Mouse (Mus musculus) G1E (cell line): ENCODE measurements around the gene Tbc1d5. TPM values are rescaled to one million over a fixed set of nuclear protein-coding genes. Genes with fewer than 3 reads are reported as not detected.

Experiments
- ATAC-seq: 2 replicates; pipeline ENCODE4 v1.8.0; 2016; ENCODE audit warnings: mild to moderate bottlenecking; ENCODE audit not compliant: insufficient number of reproducible peaks, poor library complexity, low FRiP score, severe bottlenecking; ENCODE audit errors: extremely low read depth
- DNase-seq: peaks from one replicate; pipeline ENCODE4 v3.0.0; 2012; ENCODE audit warnings: low spot score
- H3K27me3 ChIP-seq: 2 replicates; pipeline ENCODE4 v1.6.1; 2012; ENCODE audit warnings: mild to moderate bottlenecking, low read length, inconsistent platforms; ENCODE audit not compliant: insufficient read depth
- H3K36me3 ChIP-seq: replicated peaks from 2 replicates; pipeline ENCODE3; 2012; ENCODE audit warnings: mild to moderate bottlenecking, inconsistent platforms
- H3K4me1 ChIP-seq: 2 replicates; pipeline ENCODE4 v1.6.1; 2012; ENCODE audit warnings: low read depth, low read length, inconsistent platforms, mixed read lengths; ENCODE audit not compliant: insufficient read depth
- H3K4me3 ChIP-seq: 2 replicates; pipeline ENCODE4 v1.5.1; 2012; ENCODE audit warnings: low read depth, mild to moderate bottlenecking, inconsistent platforms, low read length, moderate library complexity, mixed read lengths
- H3K9me3 ChIP-seq: replicated peaks from 2 replicates; pipeline ENCODE4 v1.6.1; 2012; ENCODE audit warnings: inconsistent platforms
- CTCF ChIP-seq: IDR thresholded peaks from 2 replicates; pipeline ENCODE4 v1.5.1; 2012; ENCODE audit warnings: low read depth, low read length, inconsistent platforms, mixed read lengths
- GATA1 ChIP-seq: IDR thresholded peaks from 2 replicates; pipeline ENCODE4 v1.6.1; 2012; ENCODE audit warnings: borderline replicate concordance, low read length, inconsistent platforms, mixed read lengths
- GATA2 ChIP-seq: IDR thresholded peaks from 2 replicates; pipeline ENCODE4 v1.6.1; 2012; ENCODE audit warnings: low read depth, low read length, inconsistent platforms, borderline replicate concordance
- POLR2AphosphoS5 ChIP-seq: IDR thresholded peaks from 2 replicates; pipeline ENCODE4 v1.6.1; 2012; ENCODE audit warnings: low read depth, low read length, inconsistent platforms; ENCODE audit not compliant: insufficient replicate concordance
- TAL1 ChIP-seq: conservative IDR thresholded peaks from 2 replicates; pipeline ENCODE4 v1.6.1; 2012; ENCODE audit warnings: low read depth, low read length, inconsistent platforms, mixed read lengths
- polyA plus RNA-seq: library from polyadenylated mRNA; stranded (reverse); fragments of >175 nt; gene quantifications from 2 replicates; pipeline ENCODE4 v1.2.3, GENCODE M21; 2012
- total RNA-seq, 2 experiments: library from RNA; stranded (forward) in 1 of 2; stranded (reverse) in 1 of 2; fragments of 200-1000 nt in 1 of 2; fragments of >200 nt in 1 of 2; fragmentation: Nextera tagmentation in 1 of 2; gene quantifications; 2 replicates each; pipeline ENCODE4 v1.2.3; 2014 to 2017

Gene Tbc1d5
- total and polyA plus RNA-seq, 3 experiments: 11.8 to 64.6 (median 21.5) TPM

- Histone ChIP-seq H3K36me3 (peaks cover 11% of the 10 kb centered on the region), H3K9me3 (no peaks in the 10 kb centered on the region), H3K4me3 (no peak overlapping the region), H3K4me1 (no peaks in the 10 kb centered on the region), H3K27me3 (no peaks in the 10 kb centered on the region)
- TF ChIP-seq TAL1 (no peak), CTCF (no peak), GATA1 (no peak), POLR2AphosphoS5 (no peak), GATA2 (no peak)
- no peak for ATAC-seq
- DNase-seq: no peak
Observed at GRCm38 (mm10) chr17:50889475-50889874, 289.7 kb downstream of the Tbc1d5 start.

GRCm38 (mm10) chr17:50879910-50880309 lies 299.2 kb downstream of the Tbc1d5 start:
- H3K36me3 ChIP-seq: peaks cover 2% of the 10 kb centered on the region
- TF ChIP-seq GATA2 (no peak), POLR2AphosphoS5 (no peak), TAL1 (no peak), GATA1 (no peak), CTCF (no peak)

GRCm38 (mm10) chr17:50876451-50876850 lies 302.7 kb downstream of the Tbc1d5 start:
- no peaks in the 10 kb centered on the region for H3K27me3 ChIP-seq
- TF ChIP-seq CTCF (no peak), GATA2 (no peak), POLR2AphosphoS5 (no peak), GATA1 (no peak), TAL1 (no peak)
- no peak overlapping the region for H3K4me3 ChIP-seq
- no peaks in the 10 kb centered on the region for H3K9me3 ChIP-seq
- no peak for ATAC-seq
- H3K36me3 ChIP-seq: peaks cover 2% of the 10 kb centered on the region
- DNase-seq: no peak
- H3K4me1 ChIP-seq: no peaks in the 10 kb centered on the region

More at GRCm38 (mm10) chr17:50879910-50880309, 299.2 kb downstream of the Tbc1d5 start:
- ATAC-seq (no peak), DNase-seq (no peak)
- Histone ChIP-seq H3K27me3 (no peaks in the 10 kb centered on the region), H3K4me3 (no peak overlapping the region), H3K4me1 (no peaks in the 10 kb centered on the region), H3K9me3 (no peaks in the 10 kb centered on the region)

GRCm38 (mm10) chr17:50874067-50874466 lies 305.1 kb downstream of the Tbc1d5 start:
- Histone ChIP-seq H3K4me3 (no peak overlapping the region), H3K36me3 (peaks cover 6% of the 10 kb centered on the region), H3K9me3 (no peaks in the 10 kb centered on the region), H3K4me1 (no peaks in the 10 kb centered on the region), H3K27me3 (no peaks in the 10 kb centered on the region)
- no peak for DNase-seq
- no peak for ATAC-seq
- TF ChIP-seq GATA2: no peak
- no peak for TF ChIP-seq TAL1
- no peak for TF ChIP-seq GATA1
- no peak for TF ChIP-seq POLR2AphosphoS5
- no peak for TF ChIP-seq CTCF

GRCm38 (mm10) chr17:50872600-50872999 lies 306.6 kb downstream of the Tbc1d5 start:
- no peak for ATAC-seq
- H3K36me3 ChIP-seq: peaks cover 7% of the 10 kb centered on the region
- no peaks in the 10 kb centered on the region for H3K4me1 ChIP-seq
- H3K4me3 ChIP-seq: no peak overlapping the region
- no peak for DNase-seq
- no peaks in the 10 kb centered on the region for H3K9me3 ChIP-seq
- no peak for TF ChIP-seq TAL1
- TF ChIP-seq GATA2: no peak
- TF ChIP-seq GATA1: no peak
- TF ChIP-seq POLR2AphosphoS5: no peak
- TF ChIP-seq CTCF: no peak
- H3K27me3 ChIP-seq: no peaks in the 10 kb centered on the region

- H3K9me3 ChIP-seq: no peaks in the 10 kb centered on the region
- no peak for DNase-seq
- no peak for TF ChIP-seq GATA1
- no peak for TF ChIP-seq POLR2AphosphoS5
- no peak for TF ChIP-seq GATA2
- no peak for TF ChIP-seq TAL1
- no peak for TF ChIP-seq CTCF
- H3K36me3 ChIP-seq: peaks cover 19% of the 10 kb centered on the region
- H3K4me1 ChIP-seq: no peaks in the 10 kb centered on the region
- no peak for ATAC-seq
- no peaks in the 10 kb centered on the region for H3K27me3 ChIP-seq
- H3K4me3 ChIP-seq: no peak overlapping the region
Observed at GRCm38 (mm10) chr17:50867297-50867696, 311.9 kb downstream of the Tbc1d5 start.

- Histone ChIP-seq H3K9me3 (no peaks in the 10 kb centered on the region), H3K4me3 (no peak overlapping the region), H3K27me3 (no peaks in the 10 kb centered on the region), H3K4me1 (no peaks in the 10 kb centered on the region), H3K36me3 (peaks cover 22% of the 10 kb centered on the region)
- DNase-seq (no peak), ATAC-seq (0 out of 2 replicates have a peak, but pooled peaks have one; percentile 15)
- TF ChIP-seq GATA1: no peak
- no peak for TF ChIP-seq TAL1
- no peak for TF ChIP-seq POLR2AphosphoS5
- TF ChIP-seq GATA2: no peak
- no peak for TF ChIP-seq CTCF
Observed at GRCm38 (mm10) chr17:50864781-50865180, 314.4 kb downstream of the Tbc1d5 start.
